Mouse (Mus musculus) C2C12 (cell line): ENCODE measurements around the gene Gm6205. TPM values are rescaled to one million over a fixed set of nuclear protein-coding genes. Genes with fewer than 3 reads are reported as not detected.
"Not testable (repeated sequence)": the region's sequence is repeated elsewhere in the genome, so short reads cannot be mapped to it uniquely, and the experiment has no call there.

Source experiments
- H3K27me3 ChIP-seq: one replicate; pipeline ENCODE4 v1.6.1; 2011; ENCODE audit not compliant: control insufficient read depth, insufficient read depth, insufficient read length
- H3K36me3 ChIP-seq: one replicate; pipeline ENCODE4 v1.6.1; 2011; ENCODE audit not compliant: control insufficient read depth, insufficient read depth
- H3K4me3 ChIP-seq: one replicate; pipeline ENCODE4 v1.5.1; 2011; ENCODE audit warnings: mild to moderate bottlenecking, control low read depth; ENCODE audit not compliant: poor library complexity, insufficient read depth, severe bottlenecking
- H3K79me2 ChIP-seq: one replicate; pipeline ENCODE4 v1.6.1; 2011; ENCODE audit not compliant: control insufficient read depth, insufficient read depth
- H3K79me3 ChIP-seq: one replicate; pipeline ENCODE4 v1.6.1; 2011; ENCODE audit warnings: low read depth, control low read depth
- H3ac ChIP-seq: one replicate; pipeline ENCODE3; 2011; ENCODE audit warnings: low read depth; ENCODE audit not compliant: control insufficient read depth, insufficient read length
- long read RNA-seq, 2 experiments: library from polyadenylated mRNA; unstranded; transcript quantifications; one replicate each; pipeline ENCODE4 v2.0.0; 2019 to 2020
- polyA plus RNA-seq: library from polyadenylated mRNA; unstranded; fragments of >200 nt; fragmentation: generic; extraction: Trizol; gene quantifications from one replicate; pipeline ENCODE4 v1.2.1, GENCODE M21; 2012; ENCODE audit warnings: missing spikeins

Gm6205 gene
- polyA plus RNA-seq, result not detected
- long read RNA-seq, experiment 1, result 0 reads
- long read RNA-seq, experiment 2, result 0 reads

DNA sequence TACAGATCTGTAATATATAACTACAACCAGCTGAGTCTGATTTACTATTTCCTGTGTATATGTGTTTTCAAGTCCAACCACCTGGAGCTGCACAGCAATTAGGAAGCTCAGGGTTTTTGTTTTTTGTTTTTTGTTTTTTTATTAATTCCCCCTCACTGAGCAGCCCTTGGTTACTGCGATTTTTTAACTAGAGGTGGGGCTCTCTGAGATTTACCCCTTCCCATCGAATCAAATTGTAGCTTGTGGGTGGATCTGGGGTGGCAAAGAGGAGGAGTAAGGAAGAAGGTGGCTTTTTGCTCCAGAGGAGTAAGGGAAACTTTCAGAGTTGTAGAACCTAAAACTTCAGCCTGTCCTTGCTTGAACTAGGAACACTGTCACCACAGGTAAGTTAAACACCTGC is at the start of gene Gm6205:
Gene Gm6205 (plus strand): TSS at position 301 of the 400 bp plus-strand sequence.
- H3K36me3 ChIP-seq, H3K4me3 ChIP-seq, H3ac ChIP-seq, H3K27me3 ChIP-seq, H3K79me3 ChIP-seq, H3K79me2 ChIP-seq: not testable (repeated sequence)

- H3K4me3 ChIP-seq, result not testable (repeated sequence)
Observed at GRCm38 (mm10) chr5:94616242-94616641, 31.9 kb upstream of the Gm6205 start, which contains the start of gene Gm3147. TSS of gene Gm3147 (minus strand) at chr5:94616342.

DNA sequence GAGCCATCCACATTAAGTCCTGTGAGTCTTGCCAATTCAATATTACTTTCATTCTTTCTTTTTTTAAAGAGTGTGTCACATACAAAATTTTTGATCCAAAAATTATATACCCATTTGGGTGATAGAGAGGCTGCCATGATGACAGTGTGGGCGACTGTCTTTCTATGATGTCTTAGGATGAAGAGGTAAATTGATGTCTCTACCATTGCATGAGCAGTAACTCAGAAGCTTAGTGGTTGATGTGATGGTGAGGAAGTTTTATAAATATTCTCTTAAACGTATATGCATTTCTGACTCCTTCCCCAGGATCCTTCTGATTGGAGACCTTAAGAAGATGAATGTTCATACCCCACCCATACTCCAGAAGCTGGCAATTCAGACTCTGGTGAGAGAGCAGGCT is 24.5 kb upstream of the Gm6205 start, which contains the start of gene Gm6509:
Gene Gm6509 (plus strand): TSS at position 301 of the 400 bp plus-strand sequence.
- H3K27me3 ChIP-seq, H3K4me3 ChIP-seq, H3K79me2 ChIP-seq, H3ac ChIP-seq, H3K79me3 ChIP-seq, H3K36me3 ChIP-seq: not testable (repeated sequence)

More at GRCm38 (mm10) chr5:94616242-94616641, 31.9 kb upstream of the Gm6205 start, which contains the start of gene Gm3147:
- H3K27me3 ChIP-seq, H3K36me3 ChIP-seq, H3ac ChIP-seq, H3K79me3 ChIP-seq, H3K79me2 ChIP-seq: not testable (repeated sequence)

Other genes starting within 250 kb of the Gm6205 start
- 0.07 TPM for gene Gm7682, start 202.6 kb upstream of the Gm6205 start, polyA plus RNA-seq
- gene Gm3139, start 122.1 kb upstream of the Gm6205 start, polyA plus RNA-seq, result not detected
- gene Gm3147, start 32.0 kb upstream of the Gm6205 start, polyA plus RNA-seq, result 0.07 TPM
- 0.13 TPM for gene Gm6509, start 24.4 kb upstream of the Gm6205 start, polyA plus RNA-seq
- gene Gm3183, start 217.1 kb downstream of the Gm6205 start, polyA plus RNA-seq, result not detected